Mouse (Mus musculus) spleen, adult 2 months (tissue): ENCODE measurements around the gene Apaf1.

ENCODE experiments used
- CTCF ChIP-seq: fragments of 200-500 bp; IDR thresholded peaks from 2 replicates; pipeline ENCODE4 v1.5.1; 2011; ENCODE audit warnings: mild to moderate bottlenecking, inconsistent platforms; ENCODE audit not compliant: insufficient read depth, insufficient read length, insufficient replicate concordance; ENCODE audit errors: extremely low read depth
- POLR2A ChIP-seq: fragments of 200-500 bp; IDR thresholded peaks from 2 replicates; pipeline ENCODE4 v1.6.1; 2011; ENCODE audit warnings: low read depth, low read length, inconsistent platforms

DNA sequence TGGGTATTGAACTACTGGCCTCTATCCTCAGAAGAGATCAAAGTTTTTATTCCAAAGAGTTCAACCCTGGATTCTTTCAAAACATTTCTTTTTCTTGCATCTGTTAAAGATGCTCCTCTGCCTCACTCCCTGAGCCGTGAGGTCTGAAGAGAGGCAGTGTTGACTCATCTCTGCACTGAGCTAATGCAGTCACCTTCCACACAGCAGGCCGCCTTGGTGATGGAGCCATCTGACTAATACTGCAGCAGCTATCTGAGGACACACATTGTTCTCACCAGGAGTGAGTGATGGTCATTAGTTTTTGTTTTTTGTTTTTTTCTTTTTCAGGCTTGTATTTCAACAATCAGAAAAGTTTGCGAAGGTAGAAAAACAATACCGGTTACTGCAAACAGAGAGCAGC is 10.2 kb upstream of the Apaf1 start:
- TF ChIP-seq POLR2A (no peak), CTCF (no peak)
